Mouse (Mus musculus) forelimb bud, embryonic 11.5 days (tissue): ENCODE data around the gene Gm10413.
"Not testable (repeated sequence)": the region's sequence is repeated elsewhere in the genome, so short reads cannot be mapped to it uniquely, and the experiment has no call there.

ENCODE experiments used
- DNase-seq: peaks from one replicate; pipeline ENCODE4 v3.0.0-alpha.2; 2012; ENCODE audit warnings: low read depth, low spot score

Gene Gm10413

GRCm38 (mm10) chr14:3394793-3395192, at the start of gene Gm10413:
Gene Gm10413, plus strand, starts transcription at chr14:3395093.
- not testable (repeated sequence) for DNase-seq

GRCm38 (mm10) chr14:3412314-3412713, 17.4 kb downstream of the Gm10413 start, which contains the start of gene Gm10409:
Gene Gm10409, plus strand, starts transcription at chr14:3412614.
- not testable (repeated sequence) for DNase-seq

- not testable (repeated sequence) for DNase-seq
These were observed 32.9 kb downstream of the Gm10413 start, which contains the start of gene Gm3005 for GRCm38 (mm10) chr14:3427803-3428202. Gene Gm3005, plus strand, starts transcription at chr14:3428103.

- not testable (repeated sequence) for DNase-seq
These were observed 54.2 kb downstream of the Gm10413 start, which contains the start of gene Gm10408 for GRCm38 (mm10) chr14:3449079-3449478. Gene Gm10408, plus strand, starts transcription at chr14:3449379.
